Mouse (Mus musculus): ENCODE measurements around the gene Ube2q1. TPM values are rescaled to one million over a fixed set of nuclear protein-coding genes. Genes with fewer than 3 reads are reported as not detected.
A peak's percentile ranks its signal among the peaks of the same experiment; 100 is the strongest.
"Not testable (repeated sequence)": the region's sequence is repeated elsewhere in the genome, so short reads cannot be mapped to it uniquely, and the experiment has no call there.

Gene Ube2q1
- total RNA-seq, 2 experiments from 2014 or later = 24.4 to 26.9 TPM

- DNase-seq = peak; percentile 86 to 87
- intact Hi-C loops (cut with DNase I) = loop anchor here (1.0 to 5.0 kb wide), 3 partner anchors 32 to 177 kb away; partner anchors contain the start of gene Atp8b2
Observed at GRCm38 (mm10) chr3:89784991-89785753, 11.8 kb downstream of the Ube2q1 start.

DNA sequence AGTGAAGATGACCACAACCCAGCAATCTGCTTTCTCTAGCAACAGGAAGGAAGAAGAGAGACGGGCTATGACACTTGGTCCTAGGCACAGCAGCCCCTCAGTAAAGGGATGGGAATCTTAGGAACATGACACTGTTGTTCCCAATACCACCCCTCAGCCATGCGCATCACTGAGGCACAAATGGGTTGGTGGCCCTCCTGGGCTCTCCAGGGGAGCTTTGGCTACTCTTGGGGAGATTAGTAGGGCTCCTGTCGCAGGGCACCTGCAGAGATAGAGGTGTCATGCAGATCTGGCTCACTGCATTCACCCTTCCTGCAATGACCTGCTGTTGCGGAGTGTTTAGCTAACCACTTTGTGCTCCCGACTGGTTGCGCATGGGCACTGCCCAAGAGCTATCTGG is 12.9 kb downstream of the Ube2q1 start:
- no peak for DNase-seq
- intact Hi-C loops (cut with DNase I) = loop anchor here (5.0 kb wide), 1 partner anchor 176 kb away; the partner anchor contains the start of gene Atp8b2

DNA sequence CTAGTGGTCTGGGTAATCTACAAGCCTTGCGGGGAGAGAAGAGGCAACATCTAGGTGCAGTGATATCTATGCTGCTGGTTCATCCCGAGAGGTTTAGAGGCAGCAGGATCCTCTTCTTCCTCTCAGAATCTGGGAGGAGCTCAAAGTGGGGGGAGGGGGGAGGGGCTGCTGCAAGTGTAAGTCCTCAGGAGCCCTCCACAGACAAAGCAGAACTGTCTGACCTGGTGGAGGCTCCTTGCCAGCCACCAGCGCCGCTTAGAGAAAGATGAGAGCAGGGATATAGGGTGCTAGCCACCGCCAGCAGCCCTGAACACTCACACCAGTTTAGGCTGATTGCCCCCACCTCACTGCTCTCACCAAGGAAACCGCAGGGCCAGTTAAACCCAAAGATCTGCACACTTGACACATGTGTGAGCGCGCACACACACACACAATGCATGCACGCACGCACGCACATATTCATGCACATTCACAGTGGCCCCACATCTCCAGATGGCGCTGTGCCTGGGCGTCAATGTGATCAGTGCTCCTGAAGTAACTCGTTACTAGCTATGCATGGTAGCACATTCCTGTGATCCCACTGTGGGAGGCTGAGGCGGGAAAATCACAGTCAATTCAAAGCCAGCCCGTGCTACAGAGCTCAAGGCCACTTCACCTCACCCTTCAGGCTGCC is 15.4 kb downstream of the Ube2q1 start:
- intact Hi-C loops (cut with DNase I) = loop anchor here (5.0 kb wide), 1 partner anchor 173 kb away; the partner anchor contains the start of gene Atp8b2
- DNase-seq = no peak

DNA sequence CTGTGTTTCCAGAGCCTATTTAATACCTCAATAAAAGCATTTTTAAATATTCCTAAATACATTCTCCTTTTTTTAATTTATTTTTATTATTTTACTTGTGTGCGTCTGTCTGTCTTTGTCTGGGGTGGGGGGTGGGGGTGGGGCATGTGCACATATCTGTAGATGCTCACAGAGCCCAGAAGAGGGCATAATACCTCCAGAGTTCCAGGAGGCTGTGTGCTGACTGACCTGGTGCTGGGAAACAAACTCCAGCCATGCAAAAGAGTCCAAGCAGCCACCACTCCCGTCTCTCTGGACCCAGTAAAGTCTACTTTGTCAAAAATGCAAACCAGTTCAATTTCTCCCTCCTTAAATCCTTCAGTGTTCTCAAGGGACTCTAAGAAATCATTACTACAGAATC is 21.2 kb downstream of the Ube2q1 start:
- intact Hi-C loops (cut with DNase I) = no loop called here
- no peak for DNase-seq

DNA sequence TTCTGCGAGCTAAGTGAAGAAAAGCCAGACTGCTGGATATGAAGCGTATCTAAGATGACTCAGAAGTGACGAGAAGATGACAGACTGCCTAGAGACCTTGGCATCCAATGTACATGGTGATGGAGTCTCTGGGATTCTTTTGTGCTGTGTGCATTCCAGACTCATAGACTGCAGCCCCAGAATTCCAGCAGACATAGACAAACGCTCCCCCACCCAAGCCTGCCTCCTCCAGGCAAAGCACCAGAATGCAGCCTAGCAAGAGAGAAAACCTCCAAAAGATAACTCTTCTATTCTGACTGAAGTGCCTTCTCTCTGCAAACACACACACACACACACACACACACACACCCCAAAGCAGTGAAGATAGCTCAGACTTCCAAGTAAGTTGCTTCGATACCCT is 22.3 kb downstream of the Ube2q1 start:
- no peak for DNase-seq
- intact Hi-C loops (cut with DNase I) = no loop called here

- peak; percentile 22 to 37 for DNase-seq
- intact Hi-C loops (cut with DNase I) = no loop called here
Observed at GRCm38 (mm10) chr3:89796358-89796757, 22.9 kb downstream of the Ube2q1 start.

GRCm38 (mm10) chr3:89798518-89798917 is 25.1 kb downstream of the Ube2q1 start:
- DNase-seq = no peak
- intact Hi-C loops (cut with DNase I) = no loop called here

DNA sequence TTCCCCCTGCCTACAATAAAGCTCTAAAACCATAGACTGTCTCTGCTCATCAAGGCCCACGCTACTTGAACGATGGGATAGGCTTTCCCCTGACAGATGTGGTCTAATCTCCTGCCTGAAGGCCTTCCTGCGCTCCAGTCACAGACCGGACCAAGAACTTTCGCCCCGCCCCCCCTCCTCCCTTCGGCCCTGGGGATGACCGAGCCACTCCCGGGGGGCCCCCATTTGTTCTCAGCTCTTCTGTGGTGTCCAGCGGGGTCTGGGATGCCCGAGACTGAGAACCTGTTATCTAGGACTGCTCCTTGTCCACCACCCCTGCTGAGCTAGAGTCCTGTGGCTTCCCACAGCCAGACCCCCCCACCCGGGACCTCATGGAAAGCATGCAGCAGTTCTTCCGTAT is 26.1 kb downstream of the Ube2q1 start:
- intact Hi-C loops (cut with DNase I) = no loop called here
- DNase-seq = no peak

GRCm38 (mm10) chr3:89800078-89800477 is 26.7 kb downstream of the Ube2q1 start:
- intact Hi-C loops (cut with DNase I) = not testable (repeated sequence)

DNA sequence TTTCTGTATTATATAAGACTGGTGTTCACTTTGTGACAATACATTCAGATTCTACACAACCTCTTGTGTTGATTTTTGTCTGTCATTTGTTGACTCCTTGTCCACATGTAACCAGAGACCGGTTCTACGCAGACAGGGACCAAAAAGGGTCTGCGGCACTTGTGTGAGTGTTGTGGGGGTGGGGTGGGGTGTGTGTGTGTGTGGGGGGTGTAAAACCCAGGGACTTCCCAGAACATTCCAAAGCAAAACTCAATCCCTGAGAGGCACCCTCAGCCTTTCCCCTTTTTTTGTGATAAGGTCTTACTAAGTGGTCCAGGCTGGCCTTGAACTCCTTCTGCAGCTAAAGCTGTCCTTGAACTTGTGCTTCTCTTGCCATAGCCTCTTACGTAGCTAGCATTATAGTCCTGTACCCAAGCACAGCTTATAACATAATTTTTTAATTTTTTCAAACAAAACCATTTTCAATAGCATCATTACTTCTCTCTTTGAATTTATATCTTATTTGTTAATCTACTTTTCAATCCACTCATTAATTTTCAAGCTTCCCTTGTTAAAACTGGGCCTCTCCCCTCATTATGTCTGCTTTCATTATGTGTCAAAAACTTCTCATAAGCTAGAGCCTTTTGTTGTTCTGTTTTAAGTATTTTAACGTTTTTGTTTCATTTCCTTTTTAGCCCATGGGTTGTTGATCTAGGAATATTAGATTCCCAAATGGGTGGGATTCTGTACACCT is 27.5 kb downstream of the Ube2q1 start:
- DNase-seq = no peak

More at GRCm38 (mm10) chr3:89800078-89800477, 26.7 kb downstream of the Ube2q1 start:
- DNase-seq = not testable (repeated sequence)

GRCm38 (mm10) chr3:89801507-89801847 is 28.1 kb downstream of the Ube2q1 start:
- DNase-seq = no peak
- intact Hi-C loops (cut with DNase I) = no loop called here

More for the DNA sequence above, 27.5 kb downstream of the Ube2q1 start:
- intact Hi-C loops (cut with DNase I) = no loop called here

- intact Hi-C loops (cut with DNase I) = no loop called here
- no peak for DNase-seq
Observed at GRCm38 (mm10) chr3:89802876-89803275, 29.5 kb downstream of the Ube2q1 start.

GRCm38 (mm10) chr3:89805179-89805578 is 31.8 kb downstream of the Ube2q1 start:
- intact Hi-C loops (cut with DNase I) = no loop called here
- no peak for DNase-seq

GRCm38 (mm10) chr3:89806751-89807150 is 33.3 kb downstream of the Ube2q1 start:
- intact Hi-C loops (cut with DNase I) = no loop called here
- DNase-seq = no peak

DNA sequence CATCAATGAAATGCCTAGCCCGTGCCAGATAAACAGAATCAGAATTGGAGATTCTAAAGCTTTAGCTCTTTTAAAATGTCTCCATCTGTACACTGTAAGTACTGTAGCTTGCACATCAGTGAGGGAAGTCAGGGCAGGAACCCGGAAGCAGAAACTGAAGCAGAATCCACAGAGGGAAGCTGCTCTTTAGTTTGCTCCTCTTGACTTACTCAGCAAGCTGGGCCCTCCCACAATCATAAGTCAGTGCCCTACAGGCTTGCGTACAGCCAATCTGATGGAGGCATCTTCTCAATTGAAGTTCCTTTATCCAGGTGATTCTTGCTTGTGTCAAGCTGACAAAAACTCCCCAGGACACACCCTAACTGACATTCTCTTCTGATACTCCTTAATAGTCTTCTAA is 33.8 kb downstream of the Ube2q1 start:
- DNase-seq = no peak
- intact Hi-C loops (cut with DNase I) = no loop called here

DNA sequence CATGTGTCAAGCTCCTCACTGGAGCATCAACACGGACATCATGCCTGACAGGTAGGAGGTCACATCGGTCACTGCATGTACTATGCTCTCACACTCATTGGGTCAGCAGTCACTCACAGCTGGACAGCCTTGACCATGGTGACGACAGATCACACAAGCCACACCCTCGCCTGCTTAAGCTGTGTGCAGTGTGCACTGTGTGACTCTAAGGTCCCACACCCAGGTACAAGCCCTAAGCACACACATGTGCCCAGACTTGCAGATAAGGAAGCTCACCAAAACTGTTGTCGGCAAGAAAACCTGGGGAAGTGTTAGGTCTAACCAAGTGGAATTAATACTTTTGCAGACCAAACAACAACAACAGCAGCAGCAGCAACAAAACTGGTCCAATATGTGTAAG is 34.5 kb downstream of the Ube2q1 start:
- no peak for DNase-seq
- intact Hi-C loops (cut with DNase I) = no loop called here

- intact Hi-C loops (cut with DNase I) = no loop called here
- DNase-seq = no peak
Observed at GRCm38 (mm10) chr3:89808638-89809037, 35.2 kb downstream of the Ube2q1 start.

DNA sequence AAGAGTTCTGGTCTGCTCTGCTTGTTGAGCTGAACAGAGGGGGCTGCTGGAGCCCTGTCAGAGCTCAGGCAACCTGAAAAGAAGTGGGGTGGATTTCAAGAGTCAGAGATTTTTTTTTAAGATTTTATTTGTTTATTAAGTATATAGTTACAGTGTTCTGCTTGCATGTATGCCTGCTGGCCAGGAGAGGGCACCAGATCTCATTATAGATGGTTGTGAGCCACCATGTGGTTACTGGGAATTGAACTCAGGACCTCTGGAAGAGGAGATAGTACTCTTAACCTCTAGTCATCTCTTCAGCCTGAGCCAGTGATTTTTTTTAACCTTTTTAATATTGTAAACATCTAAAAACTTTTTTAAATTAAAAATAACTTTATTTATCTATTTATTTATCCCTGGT is 37.4 kb downstream of the Ube2q1 start:
- no peak for DNase-seq
- intact Hi-C loops (cut with DNase I) = no loop called here

DNA sequence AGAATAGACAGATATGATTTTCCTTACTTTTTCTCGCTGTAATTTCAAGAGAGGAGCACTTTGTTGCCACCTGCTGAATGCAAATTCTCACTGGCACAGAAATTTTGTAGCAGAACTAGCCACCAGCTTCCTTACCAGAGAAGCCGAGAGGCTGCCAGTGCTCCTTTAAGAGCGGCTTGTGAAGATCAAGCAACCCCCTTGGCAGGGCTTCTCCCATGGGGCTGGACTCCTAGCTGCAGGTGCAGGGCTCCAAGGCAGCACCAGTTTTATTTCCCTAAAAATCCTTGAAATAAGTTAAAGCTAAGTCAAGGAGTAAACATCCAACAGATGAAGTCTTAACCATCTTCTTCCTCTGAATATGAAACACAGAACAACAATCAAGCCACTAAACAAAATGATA is 38.8 kb downstream of the Ube2q1 start:
- intact Hi-C loops (cut with DNase I) = no loop called here
- DNase-seq = no peak

GRCm38 (mm10) chr3:89814051-89814450 is 40.6 kb downstream of the Ube2q1 start:
- no peak for DNase-seq
- intact Hi-C loops (cut with DNase I) = no loop called here

DNA sequence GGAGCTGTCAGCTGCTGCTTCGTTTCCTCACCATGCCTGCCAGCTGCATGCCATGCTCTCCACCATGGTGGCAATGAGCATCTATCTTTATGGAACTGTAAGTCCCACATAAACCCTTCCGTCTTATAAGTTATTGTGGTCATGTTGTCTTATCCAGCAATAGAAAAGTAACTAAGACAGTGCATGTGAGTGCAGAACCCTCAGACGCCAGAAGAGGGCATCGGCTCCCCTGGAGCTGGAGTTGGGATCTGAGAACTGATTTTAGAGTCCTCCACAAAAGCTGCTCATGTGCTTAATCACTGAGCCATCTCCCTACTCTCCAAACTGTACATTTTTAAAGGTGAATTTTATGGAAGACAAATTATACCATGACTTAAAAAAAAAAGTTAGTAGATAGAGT is 43.6 kb downstream of the Ube2q1 start:
- intact Hi-C loops (cut with DNase I) = loop anchor here (1.0 to 2.0 kb wide), 2 partner anchors 32 to 41 kb away; no protein-coding TSS in a partner anchor
- DNase-seq = peak; percentile 54 to 76

Data from heart, postnatal 36 days (tissue).